Mouse (Mus musculus): ENCODE results near the gene Ddx3x.
"Not testable (repeated sequence)": the region's sequence is repeated elsewhere in the genome, so short reads cannot be mapped to it uniquely, and the experiment has no call there.

DNA sequence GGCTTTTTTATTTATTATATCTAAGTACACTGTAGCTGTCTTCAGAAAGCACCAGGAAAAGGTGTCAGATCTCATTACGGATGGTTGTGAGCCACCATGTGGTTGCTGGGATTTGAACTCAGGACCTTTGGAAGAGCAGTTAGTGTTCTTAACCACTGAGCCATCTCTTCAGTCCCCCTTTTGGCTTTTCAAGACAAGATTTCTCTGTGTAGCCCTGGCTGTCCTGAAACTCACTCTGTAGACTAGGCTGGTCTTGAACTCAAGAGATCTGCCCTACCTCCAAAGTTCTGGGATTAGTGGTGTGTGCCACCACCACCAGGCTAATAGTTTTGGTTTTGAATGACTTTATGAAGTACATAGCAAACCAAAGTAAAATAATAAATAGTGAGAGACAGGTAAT is 47.9 kb upstream of the Ddx3x start:
- not testable (repeated sequence) for TF ChIP-seq CTCF, EP300 (IDR thresholded peaks at IDR 0.05; ENCODE audit: low read depth)
